Mouse (Mus musculus): ENCODE data around the gene Ank.

DNA sequence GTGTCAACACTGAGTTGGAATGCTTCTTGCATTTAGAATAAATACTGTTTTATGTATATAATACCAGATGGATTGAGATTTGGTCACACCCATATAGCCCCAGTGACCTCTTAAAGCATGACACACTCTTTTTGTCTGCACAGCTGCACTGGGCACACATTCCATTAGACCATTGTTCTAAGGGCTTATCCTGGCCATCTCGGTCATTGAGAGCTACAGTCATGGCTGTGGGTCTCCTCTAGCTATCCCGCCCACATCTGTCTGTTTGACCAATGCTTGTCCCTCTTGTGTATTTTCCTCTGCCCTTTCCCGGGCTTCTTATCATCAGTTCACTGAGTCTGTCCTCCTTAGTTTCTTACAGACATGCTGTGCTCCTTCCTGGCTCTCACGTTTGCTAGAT is 63.5 kb downstream of the Ank start:
- no peak for TF ChIP-seq CTCF (IDR thresholded peaks at IDR 0.05; ENCODE audit: low read depth, low read length)
- no peak for TF ChIP-seq POLR2A (IDR thresholded peaks at IDR 0.05; ENCODE audit: insufficient read depth, low read length)

Data from ES-Bruce4 (cell line).